Mouse (Mus musculus): ENCODE measurements at regions not wholly inside any gene's neighbourhood (a gene's known extent, or its start where the extent isn't known, plus 50 kb on each side); places are given as distances from the start of the nearest gene placed in this dataset.
"Not testable (repeated sequence)": the region's sequence is repeated elsewhere in the genome, so short reads cannot be mapped to it uniquely, and the experiment has no call there.

DNA sequence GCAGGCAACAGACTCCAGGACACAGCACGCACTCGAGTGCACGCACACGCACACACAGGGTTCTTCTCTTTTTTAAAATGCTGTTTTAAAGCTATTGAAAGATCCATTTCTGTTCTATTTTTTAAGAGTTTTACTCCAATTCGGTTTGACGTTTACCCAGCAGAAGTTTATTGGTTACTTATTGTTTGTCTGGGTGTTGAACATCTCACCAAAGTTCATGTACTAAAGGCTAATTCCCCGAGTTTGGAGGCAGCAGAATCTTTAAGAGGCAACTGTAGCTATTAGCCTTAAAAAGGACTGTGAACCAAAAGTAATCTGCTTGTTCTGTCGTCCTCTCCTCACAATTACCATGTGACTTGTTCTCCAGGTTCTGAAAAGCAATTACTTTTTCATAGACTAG lies 263.0 kb upstream of the Nfia start:
- no peak for DNase-seq (ENCODE audit: extremely low spot score, low spot score)
- H3K4me3 ChIP-seq = no peak overlapping the region
- 86% methylated on average over 8 of the region's 8 CpGs for WGBS
- no peaks in the 10 kb centered on the region for H3K4me1 ChIP-seq
- H3K9me3 ChIP-seq = no peaks in the 10 kb centered on the region
- H3K36me3 ChIP-seq (replicated peaks) = no peaks in the 10 kb centered on the region
- no peaks in the 10 kb centered on the region for H3K27me3 ChIP-seq (ENCODE audit: poor library complexity, severe bottlenecking)
- H3K27ac ChIP-seq = no peak overlapping the region

DNA sequence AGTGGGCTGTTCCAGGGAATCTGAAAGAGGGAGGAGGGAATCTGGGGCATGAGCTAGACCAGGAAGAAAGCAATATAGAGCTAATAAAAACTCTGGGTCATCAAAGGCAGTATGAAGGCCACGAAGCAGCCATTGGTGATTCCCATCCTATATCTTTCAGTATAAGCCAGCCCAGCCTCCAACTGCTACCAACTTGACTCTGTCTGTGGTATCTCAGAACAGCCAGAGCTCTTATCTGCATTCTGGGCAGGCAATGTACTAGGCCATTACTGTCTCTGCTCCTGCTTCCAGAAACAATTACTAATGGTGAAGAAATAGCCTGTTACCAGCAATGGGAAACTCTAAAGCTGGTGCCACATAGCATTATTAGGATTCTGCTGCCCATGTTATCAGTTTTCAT lies 266.8 kb upstream of the Nfia start:
- Histone ChIP-seq H3K4me3 (no peak overlapping the region), H3K27ac (no peak overlapping the region), H3K36me3 (replicated peaks) (no peaks in the 10 kb centered on the region), H3K27me3 (ENCODE audit: poor library complexity, severe bottlenecking) (no peaks in the 10 kb centered on the region), H3K4me1 (no peaks in the 10 kb centered on the region), H3K9me3 (no peaks in the 10 kb centered on the region)
- no peak for DNase-seq (ENCODE audit: extremely low spot score, low spot score)
- 97% methylated on average over 1 of the region's 1 CpGs for WGBS

DNA sequence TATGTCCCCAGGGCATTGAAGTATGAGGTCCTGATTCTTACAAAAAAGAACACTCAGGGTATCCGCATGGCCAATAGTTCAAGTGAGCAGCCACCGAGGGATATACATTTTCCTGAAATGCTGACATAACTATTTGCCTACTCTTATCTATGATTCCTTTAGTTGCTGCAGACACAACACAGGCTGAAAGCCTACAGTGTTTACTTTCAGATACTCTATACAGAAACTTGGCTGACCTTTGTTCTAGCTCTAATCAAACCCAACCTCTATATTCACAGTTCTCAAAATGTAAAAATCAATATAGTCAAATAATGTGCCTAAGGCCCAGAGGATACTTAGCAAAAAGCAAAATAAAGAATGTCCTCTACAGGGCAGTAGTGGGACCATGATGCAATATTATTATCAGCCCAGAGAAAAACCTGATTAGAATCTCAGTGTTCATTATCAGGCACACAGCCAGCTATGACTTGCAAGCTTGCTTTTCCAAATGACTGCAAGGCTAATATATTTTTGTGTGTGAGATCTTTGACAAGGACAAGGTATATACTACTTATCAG lies 281.2 kb upstream of the Nfia start:
- no peaks in the 10 kb centered on the region for H3K27me3 ChIP-seq (ENCODE audit: poor library complexity, severe bottlenecking)
- no peak overlapping the region for H3K4me3 ChIP-seq
- no peaks in the 10 kb centered on the region for H3K36me3 ChIP-seq (replicated peaks)
- no peak overlapping the region for H3K27ac ChIP-seq
- H3K4me1 ChIP-seq = peaks cover 12% of the 10 kb centered on the region
- no peaks in the 10 kb centered on the region for H3K9me3 ChIP-seq
- no peak for DNase-seq (ENCODE audit: extremely low spot score, low spot score)
- WGBS = 94% methylated on average over 2 of the region's 2 CpGs

DNA sequence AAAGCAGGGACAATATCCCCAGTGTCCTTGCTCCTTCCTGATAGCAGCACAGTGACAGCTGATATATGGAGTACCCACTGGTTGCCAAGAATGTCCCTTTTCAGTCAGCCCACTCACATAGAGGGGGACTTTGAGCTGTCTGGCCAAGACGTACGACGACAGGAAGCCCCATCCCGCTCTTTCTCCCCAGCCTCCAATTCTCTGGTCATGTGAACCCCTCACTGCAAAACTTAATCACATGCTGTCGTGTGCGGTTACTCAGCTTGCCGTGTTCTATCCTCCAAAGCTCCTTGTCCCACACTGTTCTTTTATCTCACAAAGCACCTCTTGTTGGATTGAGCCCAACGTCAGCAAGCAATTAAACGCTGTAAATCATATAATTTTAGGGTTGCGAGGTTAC lies 286.2 kb upstream of the Nfia start:
- no peak for DNase-seq (ENCODE audit: extremely low spot score, low spot score)
- Histone ChIP-seq H3K4me3 (no peak overlapping the region), H3K9me3 (no peaks in the 10 kb centered on the region)

DNA sequence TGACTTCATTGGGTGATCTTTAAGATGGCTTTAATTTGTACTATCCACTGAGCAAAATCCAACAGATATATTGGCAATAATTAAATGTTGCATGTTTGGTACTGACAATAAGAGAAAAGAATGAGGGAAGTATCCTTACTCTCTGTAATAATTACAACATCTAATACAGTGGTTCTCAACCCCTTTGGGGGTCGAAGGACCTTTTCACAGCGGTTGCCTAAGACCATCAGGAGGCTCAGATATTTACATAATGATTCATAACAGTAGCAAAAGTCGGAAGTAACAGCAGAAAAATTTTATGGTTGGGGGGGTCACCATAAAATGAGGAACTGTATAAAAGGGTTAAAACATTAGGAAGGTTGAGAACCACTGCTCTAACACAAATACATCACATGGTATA lies 287.3 kb upstream of the Nfia start:
- peaks cover 25% of the 10 kb centered on the region for H3K4me1 ChIP-seq
- no peak for DNase-seq (ENCODE audit: extremely low spot score, low spot score)
- H3K9me3 ChIP-seq = no peaks in the 10 kb centered on the region
- no peak overlapping the region for H3K4me3 ChIP-seq
- H3K27me3 ChIP-seq (ENCODE audit: poor library complexity, severe bottlenecking) = no peaks in the 10 kb centered on the region
- no peaks in the 10 kb centered on the region for H3K36me3 ChIP-seq (replicated peaks)
- WGBS = 92% methylated on average over 3 of the region's 3 CpGs
- no peak overlapping the region for H3K27ac ChIP-seq

More for the DNA sequence above, 286.2 kb upstream of the Nfia start:
- no peak overlapping the region for H3K27ac ChIP-seq
- peaks cover 22% of the 10 kb centered on the region for H3K4me1 ChIP-seq
- no peaks in the 10 kb centered on the region for H3K36me3 ChIP-seq (replicated peaks)
- H3K27me3 ChIP-seq (ENCODE audit: poor library complexity, severe bottlenecking) = no peaks in the 10 kb centered on the region
- WGBS = 81% methylated on average over 10 of the region's 10 CpGs

DNA sequence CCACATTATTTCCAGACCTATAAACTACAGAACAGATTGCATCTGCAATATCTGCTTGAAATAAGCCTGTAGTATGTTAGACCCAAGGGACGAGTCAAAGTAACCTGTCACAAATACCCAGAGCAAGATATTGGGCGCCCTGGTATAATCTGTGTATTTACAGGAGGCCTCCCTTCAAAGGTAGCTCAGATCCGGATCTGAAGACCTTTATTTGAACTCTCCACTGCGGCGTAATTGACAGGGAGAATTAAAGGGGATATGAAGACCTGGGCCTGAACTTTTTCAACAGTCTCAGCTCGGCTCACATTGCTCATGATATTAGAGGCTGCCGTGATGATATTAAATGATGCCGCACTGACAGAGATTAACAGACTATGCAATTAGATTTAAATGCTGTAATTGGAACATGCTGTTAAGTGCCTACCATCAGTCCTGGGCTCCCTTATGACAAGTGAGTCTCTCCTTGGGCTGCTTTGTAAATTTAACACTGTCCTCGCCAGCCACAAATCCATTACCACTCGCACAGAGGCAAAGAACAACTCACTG lies 289.8 kb upstream of the Nfia start:
- Histone ChIP-seq H3K27ac (peak overlapping the region; percentile 26; the same call in 1 of the 2 replicates), H3K36me3 (replicated peaks) (no peaks in the 10 kb centered on the region), H3K4me3 (no peak overlapping the region), H3K4me1 (peaks cover 26% of the 10 kb centered on the region), H3K9me3 (no peaks in the 10 kb centered on the region), H3K27me3 (ENCODE audit: poor library complexity, severe bottlenecking) (no peaks in the 10 kb centered on the region)
- 72% methylated on average over 10 of the region's 10 CpGs for WGBS
- DNase-seq (ENCODE audit: extremely low spot score, low spot score) = no peak

DNA sequence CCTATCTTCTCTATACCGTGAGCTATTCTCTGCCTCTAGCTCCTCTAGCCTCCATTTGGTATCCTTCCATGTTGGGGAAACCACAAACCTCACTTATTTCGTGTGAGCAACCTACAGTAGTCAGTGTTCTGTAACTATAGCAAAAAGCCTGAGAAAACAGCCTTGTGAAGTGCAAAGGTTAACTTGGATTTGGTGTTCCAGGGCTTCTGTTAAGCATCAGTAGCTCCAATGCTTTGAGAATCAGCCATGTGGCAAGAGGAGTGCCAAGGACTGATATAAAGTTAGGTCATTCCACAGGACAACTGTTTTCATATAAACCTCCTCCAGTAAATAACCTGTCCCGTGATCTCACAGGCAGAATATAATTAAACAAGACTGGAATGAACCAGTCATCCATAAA lies 290.7 kb upstream of the Nfia start:
- no peak overlapping the region for H3K27ac ChIP-seq
- no peaks in the 10 kb centered on the region for H3K36me3 ChIP-seq (replicated peaks)
- peaks cover 26% of the 10 kb centered on the region for H3K4me1 ChIP-seq
- DNase-seq (ENCODE audit: extremely low spot score, low spot score) = no peak
- no peaks in the 10 kb centered on the region for H3K27me3 ChIP-seq (ENCODE audit: poor library complexity, severe bottlenecking)
- no peak overlapping the region for H3K4me3 ChIP-seq
- WGBS = 84% methylated on average over 3 of the region's 3 CpGs
- H3K9me3 ChIP-seq = no peaks in the 10 kb centered on the region

DNA sequence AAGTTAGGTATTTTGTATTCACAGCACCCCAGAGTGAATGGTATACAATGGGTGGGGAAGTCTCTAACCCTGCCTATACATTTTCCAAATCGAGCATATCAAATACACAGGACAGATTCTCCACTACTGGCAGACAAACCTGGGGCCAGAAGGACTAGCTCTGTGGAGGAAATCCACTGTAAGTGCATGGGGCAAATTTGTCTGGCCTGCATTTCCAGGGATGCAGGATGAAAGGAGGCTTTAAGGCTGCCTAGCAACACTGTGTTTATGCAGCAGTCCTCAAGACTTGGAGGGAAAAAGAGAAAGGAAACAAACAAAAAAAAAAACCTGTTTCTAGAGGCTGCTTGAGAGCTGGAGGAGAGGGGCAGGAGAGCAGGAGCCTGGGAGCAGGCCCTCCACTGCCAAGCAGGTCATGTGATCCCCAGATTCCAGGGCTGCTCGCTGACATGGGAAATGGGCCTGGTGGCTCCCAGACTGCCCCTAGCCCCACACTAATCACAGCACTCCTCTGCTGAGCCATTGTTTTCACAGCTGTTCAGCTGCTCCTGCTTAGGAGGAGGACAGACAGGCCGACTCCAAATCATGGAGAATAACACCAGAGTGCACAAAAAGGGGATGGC lies 293.7 kb upstream of the Gm10192 start:
- H3K27me3 ChIP-seq (ENCODE audit: poor library complexity, severe bottlenecking) = no peaks in the 10 kb centered on the region
- peak overlapping the region; percentile 88 for H3K27ac ChIP-seq
- peaks cover 25% of the 10 kb centered on the region for H3K4me1 ChIP-seq
- H3K9me3 ChIP-seq = no peaks in the 10 kb centered on the region
- H3K4me3 ChIP-seq = no peak overlapping the region
- WGBS = 8% methylated on average over 3 of the region's 3 CpGs
- no peaks in the 10 kb centered on the region for H3K36me3 ChIP-seq (replicated peaks)
- DNase-seq (ENCODE audit: extremely low spot score, low spot score) = peak; percentile 77

DNA sequence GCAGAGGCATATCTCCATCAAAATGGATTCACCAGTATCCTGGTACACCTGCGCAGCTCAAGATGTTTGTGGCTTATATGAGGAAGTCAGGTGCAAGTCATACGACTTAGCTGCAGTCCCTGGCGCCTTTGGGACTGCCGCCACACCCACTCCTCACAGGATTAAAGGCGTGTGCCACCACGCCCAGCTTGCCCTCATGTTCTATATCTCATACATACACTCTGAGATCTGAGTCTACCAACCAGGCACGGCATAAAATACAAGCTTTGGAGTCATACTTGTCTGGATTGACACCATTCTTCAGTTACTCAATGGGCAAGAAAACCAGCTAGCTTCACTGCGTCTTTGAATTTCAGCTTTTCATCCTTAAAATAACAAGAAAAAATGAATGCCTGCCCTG lies 290.5 kb upstream of the Gm10192 start:
- H3K36me3 ChIP-seq (replicated peaks); H3K27me3 ChIP-seq (ENCODE audit: poor library complexity, severe bottlenecking); H3K9me3 ChIP-seq; DNase-seq (ENCODE audit: extremely low spot score, low spot score); H3K27ac ChIP-seq; H3K4me3 ChIP-seq: not testable (repeated sequence)
- H3K4me1 ChIP-seq = peaks cover 22% of the 10 kb centered on the region
- 94% methylated on average over 8 of the region's 8 CpGs for WGBS

DNA sequence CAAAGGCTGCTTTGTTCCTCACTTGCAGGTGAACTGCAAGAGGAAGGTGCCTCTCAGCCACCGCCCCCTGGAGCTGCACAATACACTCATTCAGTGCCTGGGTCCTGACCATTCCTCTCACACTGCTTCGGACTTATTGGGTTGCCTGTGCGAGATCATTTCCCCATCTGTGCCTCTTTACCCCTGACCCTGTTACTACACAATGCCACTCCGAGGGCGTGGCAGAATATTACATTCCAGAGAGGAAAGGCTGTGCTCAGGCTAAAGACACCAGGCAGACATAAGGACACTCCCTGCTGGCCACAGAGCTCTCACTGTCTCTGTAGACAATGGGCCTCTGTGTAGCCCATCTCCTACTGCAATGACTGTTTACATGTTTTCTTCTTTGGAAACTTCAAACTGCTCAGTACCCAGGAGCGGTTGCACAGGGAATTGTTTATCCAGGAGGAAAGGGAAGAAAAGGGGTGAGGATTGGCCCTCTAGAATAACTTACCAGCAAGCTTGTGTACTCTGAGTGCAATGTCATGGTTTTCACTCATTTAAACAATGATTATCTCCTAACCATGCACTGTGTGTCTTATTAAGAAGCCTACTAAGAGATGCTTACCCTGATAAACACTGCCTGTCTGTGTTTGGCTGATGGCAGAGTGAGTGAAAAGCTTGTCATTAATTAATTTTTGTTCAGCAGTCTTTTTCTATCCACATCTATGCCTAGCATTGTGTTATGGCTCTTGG lies 283.1 kb upstream of the Gm10192 start:
- H3K27me3 ChIP-seq (ENCODE audit: poor library complexity, severe bottlenecking) = no peaks in the 10 kb centered on the region
- peak overlapping the region; percentile 58 for H3K27ac ChIP-seq
- DNase-seq (ENCODE audit: extremely low spot score, low spot score) = no peak
- H3K36me3 ChIP-seq (replicated peaks) = no peaks in the 10 kb centered on the region
- 41% methylated on average over 6 of the region's 6 CpGs for WGBS
- H3K4me1 ChIP-seq = peaks cover 20% of the 10 kb centered on the region
- no peak overlapping the region for H3K4me3 ChIP-seq
- H3K9me3 ChIP-seq = no peaks in the 10 kb centered on the region

DNA sequence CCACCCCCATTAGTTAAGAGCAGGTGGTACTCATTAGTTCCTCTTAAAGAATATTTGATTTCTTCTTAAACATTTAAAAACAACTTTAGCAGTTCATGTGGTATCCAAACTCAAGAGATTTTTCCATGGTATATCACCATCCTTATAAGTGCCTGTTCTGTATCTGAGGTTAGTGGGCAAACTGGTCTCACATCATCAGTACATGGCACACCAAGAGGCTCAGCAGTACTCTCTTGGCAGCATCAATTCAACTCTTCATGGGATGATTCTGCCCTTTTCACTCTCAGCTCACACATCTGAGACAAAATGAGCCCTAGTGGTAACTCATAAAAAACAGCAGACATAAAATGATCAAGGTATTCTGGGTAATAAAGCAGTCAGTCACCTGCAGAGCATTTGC lies 282.6 kb upstream of the Gm10192 start:
- H3K4me3 ChIP-seq = no peak overlapping the region
- H3K36me3 ChIP-seq (replicated peaks) = no peaks in the 10 kb centered on the region
- no peak for DNase-seq (ENCODE audit: extremely low spot score, low spot score)
- H3K27ac ChIP-seq = peak overlapping the region; percentile 58
- H3K4me1 ChIP-seq = peaks cover 25% of the 10 kb centered on the region
- H3K27me3 ChIP-seq (ENCODE audit: poor library complexity, severe bottlenecking) = no peaks in the 10 kb centered on the region
- no peaks in the 10 kb centered on the region for H3K9me3 ChIP-seq

DNA sequence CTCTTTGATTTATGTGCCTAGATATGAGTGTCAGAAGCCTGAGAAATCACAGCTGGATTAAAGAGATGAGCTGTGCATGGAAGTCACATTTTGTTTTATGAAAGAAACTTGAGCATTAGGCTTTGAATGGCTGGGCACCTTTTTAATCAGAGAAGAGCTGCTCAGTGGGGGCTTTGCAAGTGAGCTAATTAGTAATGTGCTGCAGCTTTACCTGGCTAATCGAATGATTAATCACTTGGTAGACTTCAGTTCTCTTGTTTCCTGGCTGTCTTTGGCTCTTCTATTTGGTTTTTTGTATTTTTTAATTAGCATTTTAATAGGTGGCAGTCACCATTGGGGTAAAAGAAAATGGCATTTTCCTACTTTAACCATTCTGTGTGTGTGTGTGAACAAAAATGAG lies 278.2 kb upstream of the Gm10192 start:
- no peak for DNase-seq (ENCODE audit: extremely low spot score, low spot score)
- WGBS = 50% methylated on average over 1 of the region's 1 CpGs
- Histone ChIP-seq H3K9me3 (no peaks in the 10 kb centered on the region), H3K4me1 (peaks cover 23% of the 10 kb centered on the region), H3K36me3 (replicated peaks) (no peaks in the 10 kb centered on the region), H3K27me3 (ENCODE audit: poor library complexity, severe bottlenecking) (no peaks in the 10 kb centered on the region), H3K4me3 (no peak overlapping the region), H3K27ac (no peak overlapping the region)

DNA sequence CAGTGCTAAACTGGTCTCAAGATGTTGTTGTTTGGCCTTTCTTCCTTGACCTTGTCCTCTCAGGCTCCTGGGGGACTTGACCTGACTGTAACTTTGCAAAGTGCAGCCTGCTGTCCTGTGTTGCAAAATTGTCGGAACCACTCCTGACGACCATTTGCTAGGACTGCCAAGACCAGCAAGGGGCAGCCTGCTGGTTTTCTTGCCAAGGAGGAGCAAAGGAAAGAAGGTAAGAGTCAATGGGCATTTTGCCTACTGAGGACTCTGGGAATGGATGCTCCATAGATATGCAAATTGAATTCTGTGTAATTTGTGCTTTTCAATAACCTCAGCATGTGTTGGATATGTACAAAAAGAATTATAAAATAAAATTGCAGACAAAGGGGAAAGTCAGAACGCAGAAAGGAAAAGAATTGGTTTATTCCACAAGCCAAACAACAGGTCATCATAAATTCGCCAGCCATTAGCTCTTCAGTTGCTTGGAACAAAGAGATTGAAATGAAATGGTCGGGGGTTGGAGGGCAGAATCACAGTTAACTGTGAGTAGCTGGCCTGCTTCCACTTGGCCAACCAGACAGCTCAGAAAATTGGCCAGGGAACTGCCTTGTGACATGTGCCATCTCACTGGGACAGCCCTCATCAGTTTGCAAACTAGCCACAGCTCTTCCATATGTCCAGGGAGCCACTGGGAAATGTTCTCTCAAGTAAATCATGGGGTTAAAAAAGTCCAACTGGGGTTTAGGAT lies 256.5 kb upstream of the Gm10192 start:
- H3K9me3 ChIP-seq = no peaks in the 10 kb centered on the region
- no peak overlapping the region for H3K4me3 ChIP-seq
- no peaks in the 10 kb centered on the region for H3K27me3 ChIP-seq (ENCODE audit: poor library complexity, severe bottlenecking)
- H3K36me3 ChIP-seq (replicated peaks) = no peaks in the 10 kb centered on the region
- WGBS = 83% methylated on average over 5 of the region's 5 CpGs
- no peak for DNase-seq (ENCODE audit: extremely low spot score, low spot score)
- H3K4me1 ChIP-seq = no peaks in the 10 kb centered on the region
- no peak overlapping the region for H3K27ac ChIP-seq
